Mouse (Mus musculus): ENCODE measurements around the gene Miga2. TPM values are rescaled to one million over a fixed set of nuclear protein-coding genes. Genes with fewer than 3 reads are reported as not detected.
"Not testable (repeated sequence)": the region's sequence is repeated elsewhere in the genome, so short reads cannot be mapped to it uniquely, and the experiment has no call there.

The Miga2 gene
- total RNA-seq, 4 experiments from 2014 or later, result 80.6 to 104 (median 91.1) TPM

GRCm38 (mm10) chr2:30397986-30398512 lies 34.0 kb downstream of the Miga2 start:
- no peak for DNase-seq

GRCm38 (mm10) chr2:30399191-30400171 lies 35.4 kb downstream of the Miga2 start:
- DNase-seq, result no peak

GRCm38 (mm10) chr2:30401581-30401980 lies 37.5 kb downstream of the Miga2 start:
- no peak for DNase-seq

- no peak for DNase-seq
Measured at GRCm38 (mm10) chr2:30402351-30402826, 38.4 kb downstream of the Miga2 start.

- DNase-seq, result no peak
Measured at GRCm38 (mm10) chr2:30402843-30403242, 38.8 kb downstream of the Miga2 start.

GRCm38 (mm10) chr2:30403870-30404269 lies 39.8 kb downstream of the Miga2 start:
- DNase-seq, result no peak

GRCm38 (mm10) chr2:30407221-30407620 lies 43.2 kb downstream of the Miga2 start:
- no peak for DNase-seq

- DNase-seq, result no peak
Measured at GRCm38 (mm10) chr2:30407778-30408177, 43.7 kb downstream of the Miga2 start.

- DNase-seq, result no peak
Measured at GRCm38 (mm10) chr2:30408452-30409100, 44.5 kb downstream of the Miga2 start.

GRCm38 (mm10) chr2:30409454-30410176 lies 45.6 kb downstream of the Miga2 start:
- DNase-seq, result no peak

GRCm38 (mm10) chr2:30413038-30413973 lies 49.3 kb downstream of the Miga2 start:
- DNase-seq, result no peak

- DNase-seq, result no peak
Measured at GRCm38 (mm10) chr2:30414101-30414500, 50.1 kb downstream of the Miga2 start.

- DNase-seq, result no peak
Measured at GRCm38 (mm10) chr2:30414681-30415080, 50.6 kb downstream of the Miga2 start.

- peak; percentile 94 for DNase-seq
Measured at GRCm38 (mm10) chr2:30415157-30415935, 51.3 kb downstream of the Miga2 start, which contains the start of gene Crat. TSS of gene Crat (minus strand) at chr2:30415813.

GRCm38 (mm10) chr2:30415936-30416648 lies 52.1 kb downstream of the Miga2 start, which contains the start of gene Ptpa:
TSS of gene Ptpa (plus strand) at chr2:30416039.
- peak; percentile 89 for DNase-seq

GRCm38 (mm10) chr2:30416649-30416965 lies 52.6 kb downstream of the Miga2 start:
- no peak for DNase-seq

GRCm38 (mm10) chr2:30417154-30417553 lies 53.1 kb downstream of the Miga2 start:
- not testable (repeated sequence) for DNase-seq

GRCm38 (mm10) chr2:30417595-30418165 lies 53.6 kb downstream of the Miga2 start:
- DNase-seq, result no peak

- DNase-seq, result no peak
Measured at GRCm38 (mm10) chr2:30418259-30418658, 54.2 kb downstream of the Miga2 start.

Measured in adrenal gland, adult 8-10 months (tissue).